Mouse (Mus musculus) megakaryocyte, embryonic 14.5 days (primary cell): Measurements from ENCODE around the gene Setd1a.

ENCODE experiments used
- FLI1 ChIP-seq: IDR thresholded peaks from 2 replicates; pipeline ENCODE4 v1.6.1; 2012; ENCODE audit warnings: low read length, inconsistent platforms, mixed read lengths
- GATA1 ChIP-seq: IDR thresholded peaks from 3 replicates; pipeline ENCODE4 v1.6.1; 2012; ENCODE audit warnings: mixed read lengths, low read length, inconsistent platforms, borderline replicate concordance

DNA sequence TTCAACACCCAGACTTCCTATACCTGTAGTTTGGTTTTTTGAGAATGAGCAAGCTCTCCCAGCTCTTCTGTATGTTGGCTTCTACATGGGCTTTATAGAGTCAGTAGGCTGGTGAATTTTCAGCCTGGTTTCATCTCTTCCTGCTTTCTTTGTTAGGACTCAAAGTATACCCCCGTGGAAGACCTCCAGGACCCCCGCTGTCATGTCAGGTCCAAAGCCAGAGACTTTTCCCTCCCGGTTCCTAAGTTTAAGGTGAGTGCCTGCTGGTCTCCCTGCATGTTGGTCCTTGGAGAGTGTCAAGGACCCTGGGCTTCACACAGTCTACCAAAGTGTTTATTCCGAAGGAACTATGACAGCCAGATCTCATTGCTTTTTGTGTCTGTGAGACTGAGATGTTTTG is 1.9 kb downstream of the Setd1a start:
- TF ChIP-seq GATA1 (no peak), FLI1 (no peak)
